Mouse (Mus musculus) kidney, postnatal 0 days (tissue): ENCODE measurements around the gene Gm9046. TPM values are rescaled to one million over a fixed set of nuclear protein-coding genes. Genes with fewer than 3 reads are reported as not detected.
"Not testable (repeated sequence)": the region's sequence is repeated elsewhere in the genome, so short reads cannot be mapped to it uniquely, and the experiment has no call there.

Experiments used
- ATAC-seq: fragments of 200-750 bp; cut with Nextera tagmentation; replicated peaks from 2 replicates; pipeline ENCODE4 v1.8.0; 2017; ENCODE audit warnings: low read depth, moderate number of reproducible peaks, moderate TSS enrichment, moderate library complexity; ENCODE audit not compliant: low FRiP score
- DNase-seq: peaks from one replicate; pipeline ENCODE4 v3.0.0-alpha.2; 2016; ENCODE audit warnings: low spot score
- H3K27ac ChIP-seq: fragments of 300-500 bp; sonication (generic); 2 replicates; pipeline ENCODE4 v1.5.1; 2014; ENCODE audit warnings: mild to moderate bottlenecking
- H3K27me3 ChIP-seq: fragments of 300-500 bp; sonication (generic); 2 replicates; pipeline ENCODE4 v1.6.1; 2014; ENCODE audit warnings: low read length, mixed read lengths; ENCODE audit not compliant: insufficient read depth
- H3K36me3 ChIP-seq: fragments of 300-500 bp; sonication (generic); 2 replicates; pipeline ENCODE4 v1.6.1; 2014; ENCODE audit warnings: low read length, mixed read lengths; ENCODE audit not compliant: insufficient read depth
- H3K4me1 ChIP-seq: fragments of 300-500 bp; sonication (generic); replicated peaks from 2 replicates; pipeline ENCODE4 v1.6.1; 2014; ENCODE audit warnings: antibody characterized with exemption, low read length, mixed read lengths; ENCODE audit not compliant: insufficient read depth
- H3K4me2 ChIP-seq: fragments of 300-500 bp; sonication (generic); 2 replicates; pipeline ENCODE4 v1.6.1; 2014; ENCODE audit warnings: mild to moderate bottlenecking, low read length, moderate library complexity, mixed read lengths
- H3K4me3 ChIP-seq: fragments of 300-500 bp; sonication (generic); replicated peaks from 2 replicates; pipeline ENCODE4 v1.5.1; 2014; ENCODE audit warnings: low read depth, low read length
- H3K9ac ChIP-seq: fragments of 300-500 bp; sonication (generic); 2 replicates; pipeline ENCODE4 v1.6.1; 2014; ENCODE audit warnings: low read depth, low read length
- H3K9me3 ChIP-seq: fragments of 300-500 bp; sonication (generic); replicated peaks from 2 replicates; pipeline ENCODE4 v1.6.1; 2016; ENCODE audit warnings: low read length, inconsistent platforms, mixed read lengths
- CTCF ChIP-seq: IDR thresholded peaks from 2 replicates; pipeline ENCODE4 v1.5.1; 2016; ENCODE audit warnings: antibody characterized with exemption, low read depth, mild to moderate bottlenecking, moderate library complexity
- WGBS: fragments of 180-500 bp; shearing (Covaris S2); extraction: QIAGEN DNeasy Blood & Tissue Kit; methylation state at CpG from one replicate; pipeline ENCODE4 v1.1.7; 2014; 5-methylcytosine and 5-hydroxymethylcytosine counted together
- polyA plus RNA-seq: library from polyadenylated mRNA; unstranded; fragments of >200 nt; fragmentation: Nextera tagmentation; extraction: Ambion mirVana; gene quantifications from 2 replicates; pipeline ENCODE4 v1.2.1, GENCODE M21; 2015

Gene Gm9046
- polyA plus RNA-seq = not detected in 2 replicates

DNA sequence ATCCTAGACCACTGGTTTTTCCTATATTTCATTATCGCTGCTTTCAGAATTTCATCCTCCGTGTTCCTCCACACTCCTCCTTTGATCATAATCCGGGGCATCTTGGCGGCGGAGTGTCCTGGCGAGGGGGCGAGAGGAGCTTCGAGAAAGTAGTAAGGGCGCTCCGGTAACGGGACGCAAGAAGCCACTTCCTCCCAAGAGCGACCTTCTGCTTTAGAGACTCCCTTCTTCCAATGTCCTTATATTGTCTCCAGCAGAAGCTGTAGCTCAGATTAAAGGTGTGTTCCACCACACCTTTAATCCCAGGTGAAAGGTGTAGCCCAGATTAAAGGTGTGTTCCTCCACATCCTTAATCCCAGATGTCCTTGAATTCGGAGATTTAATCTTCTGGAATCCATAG is at the start of gene Gm9046:
Gene Gm9046, minus strand, starts transcription at position 101 of the 400 bp plus-strand sequence.
- H3K27ac ChIP-seq, H3K4me2 ChIP-seq, DNase-seq, H3K4me3 ChIP-seq, H3K9me3 ChIP-seq, H3K9ac ChIP-seq, H3K36me3 ChIP-seq, H3K27me3 ChIP-seq, H3K4me1 ChIP-seq, ATAC-seq: not testable (repeated sequence)
- no CpG with 5 or more reads among the region's 14 CpGs for WGBS

DNA sequence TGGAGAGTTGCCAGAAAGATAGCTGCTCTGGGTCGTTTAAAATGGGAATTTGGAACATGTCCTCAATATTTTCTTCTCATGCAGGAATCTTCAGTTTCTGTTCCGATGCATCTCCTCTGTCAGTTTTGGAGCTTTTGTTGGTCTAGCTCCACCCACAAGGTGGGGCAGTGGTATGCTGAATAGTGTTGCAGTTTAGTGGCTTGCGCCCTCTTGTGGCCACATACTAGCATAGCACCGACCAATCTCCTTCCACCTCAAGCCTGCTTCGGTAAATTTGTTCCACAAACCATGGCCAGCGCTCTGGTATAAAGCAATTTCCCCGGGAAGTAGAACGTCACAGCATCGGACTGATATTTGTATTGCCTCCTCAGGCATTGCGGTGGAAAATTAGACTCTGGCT is 27.4 kb upstream of the Gm9046 start:
- 0 out of 2 replicates have a peak overlapping the region, but pooled peaks have one; percentile 8 for H3K9ac ChIP-seq
- DNase-seq = peak; percentile 94
- H3K4me2 ChIP-seq = peak overlapping the region; percentile 37
- no peak overlapping the region for H3K4me3 ChIP-seq
- H3K4me1 ChIP-seq = no peaks in the 10 kb centered on the region
- H3K27ac ChIP-seq = no peak overlapping the region
- ATAC-seq = peak; percentile 83
- TF ChIP-seq CTCF = peak; percentile 100
- H3K27me3 ChIP-seq = no peaks in the 10 kb centered on the region
- 3% methylated on average over 10 of the region's 10 CpGs for WGBS
- no peaks in the 10 kb centered on the region for H3K36me3 ChIP-seq
- no peaks in the 10 kb centered on the region for H3K9me3 ChIP-seq

DNA sequence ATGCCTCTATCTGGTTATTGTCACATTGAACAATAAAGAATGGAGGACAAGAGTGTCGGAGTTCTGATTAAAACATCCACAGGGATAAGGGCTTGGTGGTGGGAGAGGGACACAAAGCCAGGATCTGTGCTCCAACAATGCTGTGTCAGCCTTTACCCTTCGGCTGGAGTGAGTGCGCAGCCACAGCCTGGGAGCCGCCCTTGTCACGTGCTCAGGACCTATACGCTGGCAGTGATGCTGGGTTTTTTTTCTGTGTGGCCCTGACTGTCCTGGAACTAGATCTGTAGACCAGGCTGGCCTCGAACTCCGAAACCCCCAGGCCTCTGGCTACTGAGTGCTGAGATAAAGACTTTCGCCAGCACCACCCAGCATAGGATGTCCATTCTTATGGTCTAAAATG is 26.5 kb upstream of the Gm9046 start:
- H3K27ac ChIP-seq = no peak overlapping the region

DNA sequence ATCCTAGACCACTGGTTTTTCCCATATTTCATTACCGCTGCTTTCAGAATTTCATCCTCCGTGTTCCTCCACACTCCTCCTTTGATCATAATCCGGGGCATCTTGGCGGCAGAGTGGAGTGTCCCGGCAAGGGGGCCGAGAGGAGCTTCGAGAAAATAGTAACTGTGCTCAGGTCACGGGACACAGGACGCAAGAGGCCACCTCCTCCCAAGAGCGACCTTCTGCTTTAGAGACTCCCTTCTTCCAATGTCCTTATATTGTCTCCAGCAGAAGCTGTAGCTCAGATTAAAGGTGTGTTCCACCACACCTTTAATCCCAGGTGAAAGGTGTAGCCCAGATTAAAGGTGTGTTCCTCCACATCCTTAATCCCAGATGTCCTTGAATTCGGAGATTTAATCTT is 10.9 kb upstream of the Gm9046 start, which contains the start of gene Gm9049:
Gene Gm9049, minus strand, starts transcription at position 101 of the 400 bp plus-strand sequence.
- ATAC-seq, H3K4me2 ChIP-seq, H3K27me3 ChIP-seq, H3K4me1 ChIP-seq, H3K9ac ChIP-seq, H3K9me3 ChIP-seq, H3K36me3 ChIP-seq, H3K4me3 ChIP-seq, H3K27ac ChIP-seq, DNase-seq: not testable (repeated sequence)
- WGBS = no CpG with 5 or more reads among the region's 11 CpGs

More for the DNA sequence above, 26.5 kb upstream of the Gm9046 start:
- Histone ChIP-seq H3K36me3 (no peaks in the 10 kb centered on the region), H3K4me3 (no peak overlapping the region), H3K9ac (no peak overlapping the region), H3K27me3 (no peaks in the 10 kb centered on the region), H3K4me1 (no peaks in the 10 kb centered on the region), H3K4me2 (no peak overlapping the region), H3K9me3 (no peaks in the 10 kb centered on the region)
- 92% methylated on average over 9 of the region's 9 CpGs for WGBS
- no peak for TF ChIP-seq CTCF
- no peak for DNase-seq
- ATAC-seq = no peak

DNA sequence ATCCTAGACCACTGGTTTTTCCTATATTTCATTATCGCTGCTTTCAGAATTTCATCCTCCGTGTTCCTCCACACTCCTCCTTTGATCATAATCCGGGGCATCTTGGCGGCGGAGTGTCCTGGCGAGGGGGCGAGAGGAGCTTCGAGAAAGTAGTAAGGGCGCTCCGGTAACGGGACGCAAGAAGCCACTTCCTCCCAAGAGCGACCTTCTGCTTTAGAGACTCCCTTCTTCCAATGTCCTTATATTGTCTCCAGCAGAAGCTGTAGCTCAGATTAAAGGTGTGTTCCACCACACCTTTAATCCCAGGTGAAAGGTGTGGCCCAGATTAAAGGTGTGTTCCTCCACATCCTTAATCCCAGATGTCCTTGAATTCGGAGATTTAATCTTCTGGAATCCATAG is 5.5 kb upstream of the Gm9046 start, which contains the start of gene Gm9048:
Gene Gm9048, minus strand, starts transcription at position 101 of the 400 bp plus-strand sequence.
- 83% methylated on average over 1 of the region's 14 CpGs for WGBS
- not testable (repeated sequence) for H3K27ac ChIP-seq, H3K27me3 ChIP-seq, H3K36me3 ChIP-seq, H3K9me3 ChIP-seq, H3K4me3 ChIP-seq, H3K4me2 ChIP-seq, DNase-seq, H3K9ac ChIP-seq, H3K4me1 ChIP-seq, ATAC-seq

DNA sequence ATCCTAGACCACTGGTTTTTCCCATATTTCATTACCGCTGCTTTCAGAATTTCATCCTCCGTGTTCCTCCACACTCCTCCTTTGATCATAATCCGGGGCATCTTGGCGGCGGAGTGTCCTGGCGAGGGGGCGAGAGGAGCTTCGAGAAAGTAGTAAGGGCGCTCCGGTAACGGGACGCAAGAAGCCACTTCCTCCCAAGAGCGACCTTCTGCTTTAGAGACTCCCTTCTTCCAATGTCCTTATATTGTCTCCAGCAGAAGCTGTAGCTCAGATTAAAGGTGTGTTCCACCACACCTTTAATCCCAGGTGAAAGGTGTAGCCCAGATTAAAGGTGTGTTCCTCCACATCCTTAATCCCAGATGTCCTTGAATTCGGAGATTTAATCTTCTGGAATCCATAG is 5.3 kb downstream of the Gm9046 start, which contains the start of gene Gm9045:
Gene Gm9045, minus strand, starts transcription at position 101 of the 400 bp plus-strand sequence.
- H3K36me3 ChIP-seq, H3K4me2 ChIP-seq, H3K9ac ChIP-seq, DNase-seq, ATAC-seq, H3K9me3 ChIP-seq, H3K27ac ChIP-seq, H3K4me1 ChIP-seq, H3K27me3 ChIP-seq, H3K4me3 ChIP-seq: not testable (repeated sequence)
- no CpG with 5 or more reads among the region's 14 CpGs for WGBS

DNA sequence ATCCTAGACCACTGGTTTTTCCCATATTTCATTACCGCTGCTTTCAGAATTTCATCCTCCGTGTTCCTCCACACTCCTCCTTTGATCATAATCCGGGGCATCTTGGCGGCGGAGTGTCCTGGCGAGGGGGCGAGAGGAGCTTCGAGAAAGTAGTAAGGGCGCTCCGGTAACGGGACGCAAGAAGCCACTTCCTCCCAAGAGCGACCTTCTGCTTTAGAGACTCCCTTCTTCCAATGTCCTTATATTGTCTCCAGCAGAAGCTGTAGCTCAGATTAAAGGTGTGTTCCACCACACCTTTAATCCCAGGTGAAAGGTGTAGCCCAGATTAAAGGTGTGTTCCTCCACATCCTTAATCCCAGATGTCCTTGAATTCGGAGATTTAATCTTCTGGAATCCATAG is 10.7 kb downstream of the Gm9046 start, which contains the start of gene Gm9044:
Gene Gm9044, minus strand, starts transcription at position 101 of the 400 bp plus-strand sequence.
- not testable (repeated sequence) for H3K4me3 ChIP-seq, H3K27me3 ChIP-seq, H3K4me1 ChIP-seq, H3K9me3 ChIP-seq, H3K36me3 ChIP-seq, DNase-seq, H3K27ac ChIP-seq, H3K4me2 ChIP-seq, H3K9ac ChIP-seq, ATAC-seq
- no CpG with 5 or more reads among the region's 14 CpGs for WGBS

DNA sequence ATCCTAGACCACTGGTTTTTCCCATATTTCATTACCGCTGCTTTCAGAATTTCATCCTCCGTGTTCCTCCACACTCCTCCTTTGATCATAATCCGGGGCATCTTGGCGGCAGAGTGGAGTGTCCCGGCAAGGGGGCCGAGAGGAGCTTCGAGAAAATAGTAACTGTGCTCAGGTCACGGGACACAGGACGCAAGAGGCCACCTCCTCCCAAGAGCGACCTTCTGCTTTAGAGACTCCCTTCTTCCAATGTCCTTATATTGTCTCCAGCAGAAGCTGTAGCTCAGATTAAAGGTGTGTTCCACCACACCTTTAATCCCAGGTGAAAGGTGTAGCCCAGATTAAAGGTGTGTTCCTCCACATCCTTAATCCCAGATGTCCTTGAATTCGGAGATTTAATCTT is 16.2 kb downstream of the Gm9046 start, which contains the start of gene Gm9040:
Gene Gm9040, minus strand, starts transcription at position 101 of the 400 bp plus-strand sequence.
- H3K27ac ChIP-seq, H3K36me3 ChIP-seq, H3K27me3 ChIP-seq, ATAC-seq, H3K9ac ChIP-seq, H3K4me3 ChIP-seq, H3K4me2 ChIP-seq, H3K4me1 ChIP-seq, H3K9me3 ChIP-seq, DNase-seq: not testable (repeated sequence)
- WGBS = no CpG with 5 or more reads among the region's 11 CpGs
